Mouse (Mus musculus): ENCODE data around the gene Shoc2.

DNA sequence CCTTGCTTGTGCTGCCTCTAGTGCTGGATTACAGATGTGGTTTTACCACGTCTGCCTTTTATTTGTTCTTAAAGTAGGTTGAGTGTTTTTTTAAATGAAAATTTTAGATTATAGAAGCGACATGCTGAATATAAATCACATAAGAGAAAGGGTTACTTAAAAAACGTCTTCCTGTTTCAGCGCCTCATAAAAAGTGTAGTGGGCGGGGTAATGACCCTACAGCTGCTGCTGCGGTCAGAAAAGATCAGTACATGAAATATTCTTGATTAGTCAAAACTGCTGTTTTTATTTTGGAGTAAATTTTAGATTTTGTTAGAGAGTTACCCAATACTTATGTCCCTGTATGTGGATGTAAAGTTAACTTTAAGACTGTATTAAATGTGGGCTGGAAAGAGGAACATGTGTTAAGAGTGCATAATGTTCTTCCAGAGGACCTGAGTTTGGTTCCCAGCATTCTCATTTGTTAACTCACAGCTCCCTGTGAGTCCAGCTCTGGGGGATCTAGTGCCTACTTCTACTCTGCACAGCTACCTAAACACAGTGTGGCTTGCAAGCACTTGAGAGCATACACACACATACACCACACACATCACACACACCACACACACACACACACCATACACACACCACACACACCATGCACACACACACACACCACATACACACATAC lies 37.9 kb upstream of the Shoc2 start:
- no peak for TF ChIP-seq CTCF (IDR thresholded peaks at IDR 0.05; ENCODE audit: insufficient read depth, low read depth, low read length)
- TF ChIP-seq POLR2A (IDR thresholded peaks at IDR 0.05; ENCODE audit: insufficient read depth, low read depth, low read length), result no peak
